Mouse (Mus musculus) pancreas, adult 10 weeks (tissue): ENCODE results near the gene Map7. TPM values are rescaled to one million over a fixed set of nuclear protein-coding genes. Genes with fewer than 3 reads are reported as not detected.

Source experiments
- polyA plus RNA-seq: library from polyadenylated mRNA; stranded (reverse); fragments of 350-450 nt; fragmentation: Illumina TruSeq; extraction: RNeasy Lipid Tissue Mini Kit (QIAGEN cat#74804); gene quantifications from one replicate; pipeline ENCODE4 v1.2.3, GENCODE M21; 2015; ENCODE audit warnings: low read depth, low replicate concordance; ENCODE audit not compliant: insufficient read depth

Gene Map7
- polyA plus RNA-seq: 5.6 TPM

GRCm38 (mm10) chr10:20148130-20148772 lies at the start of gene Map7:
Gene Map7 (plus strand): TSS chr10:20148471.

DNA sequence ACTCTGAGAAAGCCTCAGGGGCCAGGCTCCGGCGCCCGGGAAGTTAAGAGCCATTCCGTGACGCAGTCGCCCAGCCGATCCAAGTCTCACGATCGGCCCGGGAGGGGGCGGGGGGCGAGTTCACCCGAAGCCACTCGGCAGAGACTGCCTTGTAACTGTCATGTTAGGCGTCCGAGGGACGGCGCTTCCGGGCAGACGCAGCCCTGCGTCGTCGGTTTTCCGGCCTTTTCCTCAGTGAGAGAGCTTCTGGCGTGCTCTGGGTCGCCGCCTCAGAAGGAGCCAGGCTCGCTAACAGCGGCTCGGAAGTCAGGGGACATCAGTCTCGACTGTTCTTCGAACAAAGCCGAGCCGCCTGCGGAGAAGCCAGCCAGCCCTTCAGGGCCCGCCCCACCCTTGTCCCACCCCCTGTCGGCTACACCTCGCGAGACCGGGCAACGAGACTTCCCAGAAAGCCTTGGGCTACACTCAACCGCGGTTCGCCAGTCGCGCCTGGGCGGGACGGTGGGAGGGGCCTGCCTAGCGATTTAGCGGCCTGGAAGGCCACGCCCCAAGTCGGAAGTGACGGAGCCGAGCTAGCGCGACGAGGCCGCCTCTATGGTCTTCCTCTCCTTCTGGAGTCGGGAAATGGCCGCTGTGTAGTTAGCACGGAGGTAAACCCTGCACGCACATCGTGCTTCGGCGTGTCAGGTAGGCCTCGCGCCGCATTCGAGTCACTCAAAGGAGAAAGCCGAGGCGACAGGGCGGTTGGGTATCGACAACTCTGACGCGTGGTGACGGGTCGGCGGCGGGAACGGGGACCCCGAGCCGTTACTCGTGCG lies 163.9 kb downstream of the Map7 start, which contains the start of gene Bclaf1:
TSS of gene Bclaf1 (plus strand) at position 552 of the 818 bp plus-strand sequence.

Other genes with a start within 250 kb of the Map7 start
- 4.5 TPM for gene Pex7, start 240.8 kb upstream of the Map7 start, polyA plus RNA-seq
- gene Map3k5, start 214.0 kb upstream of the Map7 start, polyA plus RNA-seq: 2.8 TPM
- gene Bclaf1, start 164.0 kb downstream of the Map7 start, polyA plus RNA-seq: 32.7 TPM
- gene Mtfr2, start 199.3 kb downstream of the Map7 start, polyA plus RNA-seq: 0.81 TPM